In the genomic region with DNA sequence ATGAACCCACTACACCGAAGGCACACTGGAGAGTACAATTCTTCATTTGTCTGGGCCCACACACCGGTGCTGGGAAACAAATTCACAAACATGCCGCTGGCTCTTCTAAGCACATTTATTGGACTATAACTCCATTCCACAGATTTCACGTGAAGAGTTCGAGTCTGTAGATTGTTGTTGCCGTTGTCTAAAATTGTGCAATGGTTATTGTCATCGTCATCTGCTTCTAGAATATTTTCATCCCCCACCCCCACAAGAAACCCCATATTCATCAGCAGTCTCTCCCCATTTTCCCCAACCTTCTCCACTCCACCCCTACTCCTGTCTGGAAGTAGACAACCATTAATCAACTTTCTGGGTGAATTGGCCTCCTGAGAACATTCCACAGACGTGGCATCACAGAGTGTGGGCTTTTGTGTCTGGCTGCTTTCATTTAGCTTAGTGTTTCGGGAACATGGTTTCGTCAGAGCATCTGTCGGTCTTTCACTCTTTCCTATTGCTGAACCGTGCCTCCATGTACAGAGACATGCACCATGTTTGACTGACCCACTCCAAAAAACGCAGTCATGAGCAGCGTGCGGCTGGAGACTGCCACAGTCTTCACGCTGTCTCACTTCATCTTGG, we compare ENCODE assay signal across 15 mouse cellular contexts. TPM values are rescaled to one million over a fixed set of nuclear protein-coding genes. Genes with fewer than 3 reads are reported as not detected.
DNase-seq lines count a peak whose midpoint lies in the region; ATAC-seq and TF ChIP-seq lines count a peak whose summit lies in the region.
"Had no signal": no experiment of that assay in that cellular context is flagged by ENCODE, and none has a peak within 500 bp of the region (broad histone marks: within the 10 kb centered on the region; RNA-seq: fewer than 3 reads in every experiment).

No protein-coding gene starts in this region.

- WGBS in intestine, embryonic 16.5 days: 75% methylated on average over 16 of the region's 16 CpGs

- no peaks in the 10 kb centered on the region for H3K27me3 ChIP-seq in megakaryocyte, embryonic 14.5 days (replicated peaks)
- no peaks in the 10 kb centered on the region for H3K27me3 ChIP-seq in intestine, embryonic 16.5 days (replicated peaks; ENCODE audit: control insufficient read depth, insufficient read depth, low read length)
- H3K27me3 ChIP-seq: midbrain, embryonic 12.5 days had no signal

- H3K4me3 ChIP-seq in megakaryocyte, embryonic 14.5 days (replicated peaks): peak overlapping the region; percentile 26
- H3K4me3 ChIP-seq in ES-E14 (ENCODE audit: insufficient read depth in 1 of 2, low read depth in 1 of 2, low read length in 2 of 2, poor library complexity in 1 of 2, severe bottlenecking in 1 of 2): no peak overlapping the region
- H3K4me3 ChIP-seq in intestine, embryonic 16.5 days (ENCODE audit: low read length): no peak overlapping the region
- H3K4me3 ChIP-seq: gastrocnemius, adult 2 months; hindbrain, embryonic 10.5 days; midbrain, embryonic 12.5 days had no signal

- peak; percentile 40 to 76 for DNase-seq in layer of hippocampus, adult 18-20 months (ENCODE audit: low spot score in 2 of 2)
- no peak for DNase-seq in layer of hippocampus, adult 9-11 months
- DNase-seq in ES-E14 (ENCODE audit: low read depth, low spot score): no peak
- DNase-seq: adrenal gland, postnatal 10 days; cerebellum, adult 18-20 months; cerebellum, postnatal 36 days; gastrocnemius, adult 2 months; thymus, postnatal 36 days had no signal

- no peak for ATAC-seq in megakaryocyte, adult 5-6 weeks (ENCODE audit: poor library complexity, severe bottlenecking)
- no peak for ATAC-seq in intestine, embryonic 16.5 days
- ATAC-seq in monocyte, adult 5-6 weeks (replicated peaks; ENCODE audit: insufficient number of reproducible peaks, low FRiP score, low TSS enrichment, poor library complexity, severe bottlenecking): no peak
- ATAC-seq in megakaryocyte-erythroid progenitor cell, adult 5-6 weeks (replicated peaks; ENCODE audit: low FRiP score, low TSS enrichment, poor library complexity, severe bottlenecking): no peak

- no peak overlapping the region for H3K4me2 ChIP-seq in intestine, embryonic 16.5 days (ENCODE audit: low read depth, low read length)
- H3K4me2 ChIP-seq: midbrain, embryonic 12.5 days had no signal

- peak overlapping the region; percentile 71 for H3K27ac ChIP-seq in ES-E14 (ENCODE audit: insufficient read depth, low read depth, low read length, poor library complexity, severe bottlenecking)
- peak overlapping the region; percentile 68; the same call in 1 of the 2 replicates for H3K27ac ChIP-seq in intestine, embryonic 16.5 days (ENCODE audit: low read length)
- H3K27ac ChIP-seq: gastrocnemius, adult 2 months; hindbrain, embryonic 10.5 days; midbrain, embryonic 12.5 days had no signal

- no peaks in the 10 kb centered on the region for H3K9me3 ChIP-seq in megakaryocyte, embryonic 14.5 days
- H3K9me3 ChIP-seq in ES-E14 (ENCODE audit: control insufficient read depth, insufficient read depth, low read depth, low read length): no peaks in the 10 kb centered on the region
- no peaks in the 10 kb centered on the region for H3K9me3 ChIP-seq in intestine, embryonic 16.5 days (ENCODE audit: control insufficient read depth, low read length)
- H3K9me3 ChIP-seq: hindbrain, embryonic 10.5 days; midbrain, embryonic 12.5 days had no signal

- H3K36me3 ChIP-seq in megakaryocyte, embryonic 14.5 days (replicated peaks; ENCODE audit: low read length): peaks cover 8% of the 10 kb centered on the region
- no peaks in the 10 kb centered on the region for H3K36me3 ChIP-seq in ES-E14 (ENCODE audit: control insufficient read depth, insufficient read depth, low read length, poor library complexity, severe bottlenecking)
- H3K36me3 ChIP-seq in intestine, embryonic 16.5 days (ENCODE audit: control insufficient read depth, insufficient read depth, low read length): no peaks in the 10 kb centered on the region
- H3K36me3 ChIP-seq: hindbrain, embryonic 10.5 days; midbrain, embryonic 12.5 days had no signal

- no peak overlapping the region; the same call in 1 of the 2 replicates for H3K9ac ChIP-seq in ES-E14 (ENCODE audit: insufficient read depth, low read depth, low read length, poor library complexity, severe bottlenecking)
- no peak overlapping the region for H3K9ac ChIP-seq in intestine, embryonic 16.5 days (ENCODE audit: low read depth, low read length)
- H3K9ac ChIP-seq: midbrain, embryonic 12.5 days had no signal

- in situ Hi-C loops in ES-E14 (cut with MboI; ENCODE audit: low sequenced_read_pairs in 2 of 2, unreplicated experiment in 2 of 2): no loop called here

- H3K4me1 ChIP-seq in megakaryocyte, embryonic 14.5 days: peaks cover 94% of the 10 kb centered on the region
- H3K4me1 ChIP-seq in ES-E14 (ENCODE audit: control insufficient read depth in 2 of 2, insufficient read depth in 2 of 2, low read length in 2 of 2, poor library complexity in 1 of 2): peaks cover 22 to 28% of the 10 kb centered on the region in 2 experiments
- H3K4me1 ChIP-seq in intestine, embryonic 16.5 days (ENCODE audit: control insufficient read depth, insufficient read depth, low read length): peaks cover 14% of the 10 kb centered on the region
- H3K4me1 ChIP-seq: midbrain, embryonic 12.5 days had no signal

TF ChIP-seq in ES-E14, 5 proteins besides CTCF, POLR2A, EP300 and RAD21:
- TF ChIP-seq MAFK (IDR thresholded peaks at IDR 0.05; ENCODE audit: insufficient read depth, low read depth, low read length): no peak
- no peak for TF ChIP-seq ZNF384 (IDR thresholded peaks at IDR 0.05; ENCODE audit: low read depth, low read length)
- no peak for TF ChIP-seq CHD2 (IDR thresholded peaks at IDR 0.05; ENCODE audit: low read depth, low read length)
- TF ChIP-seq ZC3H11A (IDR thresholded peaks at IDR 0.05; ENCODE audit: borderline replicate concordance, low read depth, low read length): no peak
- no peak for TF ChIP-seq HCFC1 (IDR thresholded peaks at IDR 0.05; ENCODE audit: borderline replicate concordance, insufficient read depth, low read length)

RNA-seq across cellular contexts. Expression of a gene that starts 6.6 kb away (rescaled TPM):
- 10 to 100 TPM; 86.7 to 88.3 TPM for total RNA-seq in layer of hippocampus, adult 18-20 months (2021)
- polyA plus RNA-seq in megakaryocyte, embryonic 14.5 days (2012; ENCODE audit: insufficient read depth, low replicate concordance): 1,439 and 1,641 TPM in 2 replicates
- 464 and 549 TPM in 2 replicates for total RNA-seq in megakaryocyte, adult 5-6 weeks (2015)
- total RNA-seq in megakaryocyte, adult 5-6 weeks (2017): 759 and 878 TPM in 2 replicates
- total RNA-seq in ES-E14 (2012; rRNA removed): 146 and 152 TPM in 2 replicates
- 39.1 and 43.8 TPM in 2 replicates for polyA plus RNA-seq in intestine, embryonic 16.5 days (2015; fragmentation: Nextera tagmentation; extraction: Ambion mirVana)
- total RNA-seq in monocyte, adult 5-6 weeks (2017): 908 to 1,221 TPM (median 925 TPM) in 3 replicates
- 98.3 and 144 TPM in 2 replicates for total RNA-seq in megakaryocyte-erythroid progenitor cell, adult 5-6 weeks (2014; fragmentation: Nextera tagmentation)
- 195 and 198 TPM in 2 replicates for total RNA-seq in megakaryocyte-erythroid progenitor cell, adult 5-6 weeks (2017)

Comparison
In these comparisons a context has a peak if more than half of its experiments do, and no peak if none do; other contexts are left out.
1. DNase-seq: peak in layer of hippocampus, adult 18-20 months (2 of 2); none in layer of hippocampus, adult 9-11 months (single experiment) and ES-E14 (single experiment).